In the genomic region with DNA sequence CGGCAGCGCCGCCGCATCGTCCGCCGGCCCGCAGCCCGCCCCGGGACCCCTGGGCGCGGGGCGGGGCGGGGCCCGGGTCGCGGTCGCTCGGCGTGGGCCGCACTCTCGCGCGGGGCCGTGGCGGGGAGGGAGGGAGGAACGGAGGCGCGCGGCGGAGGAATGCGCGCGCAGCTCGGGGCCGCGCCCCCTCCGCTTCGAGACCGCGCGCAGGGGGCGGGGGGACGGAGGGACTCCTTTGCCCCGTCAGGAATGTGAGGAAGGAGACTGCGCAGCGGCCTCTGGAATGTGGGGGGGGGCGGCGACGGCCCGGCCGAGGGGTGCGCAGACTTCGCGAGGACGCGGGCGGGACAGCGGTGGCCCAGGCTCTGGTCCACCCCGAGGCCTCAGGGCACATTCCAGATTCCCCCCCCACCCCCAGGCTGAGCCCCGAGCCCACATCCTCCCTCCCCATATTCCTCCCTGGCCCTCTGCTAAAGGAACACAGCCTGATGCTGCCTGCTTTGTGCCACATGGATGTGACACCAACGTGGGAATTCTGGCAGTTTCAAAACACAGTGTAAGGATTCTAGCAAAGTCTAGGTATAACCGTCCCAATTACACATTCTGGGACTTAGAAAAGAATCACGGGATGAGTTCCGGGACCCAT, we compare ENCODE assay signal across 8 mouse cellular contexts. TPM values are rescaled to one million over a fixed set of nuclear protein-coding genes. Genes with fewer than 3 reads are reported as not detected.
DNase-seq lines count a peak whose midpoint lies in the region; ATAC-seq and TF ChIP-seq lines count a peak whose summit lies in the region.

A gene (minus strand): TSS at position 152 of the 646 bp plus-strand sequence.

- peak within 1 kb of the TSS; percentile 64 for H3K4me2 ChIP-seq in forebrain, postnatal 0 days (ENCODE audit: low read depth)

- H3K9me3 ChIP-seq in forebrain, postnatal 0 days (ENCODE audit: low read length) = no peaks in the 10 kb centered on the region

- DNase-seq in Muller cell, postnatal 12 days (ENCODE audit: inconsistent ontology term) = peak; percentile 98
- DNase-seq in brain, embryonic 18.5 days (ENCODE audit: low read depth, low spot score) = peak; percentile 43
- DNase-seq in forebrain, postnatal 0 days = peak; percentile 87
- DNase-seq in heart, postnatal 14 days = peak; percentile 87 to 88
- peak; percentile 93 to 96 for DNase-seq in kidney, postnatal 4 days
- peak; percentile 72 for DNase-seq in lung, adult 2 months
- DNase-seq in ovary, postnatal 36 days (ENCODE audit: low spot score) = peak; percentile 82

- no peak for TF ChIP-seq CTCF in forebrain, postnatal 0 days (IDR thresholded peaks at IDR 0.05; ENCODE audit: low read depth)
- TF ChIP-seq CTCF in lung, adult 2 months (IDR thresholded peaks at IDR 0.05; ENCODE audit: insufficient read depth, low read length) = no peak

- no peaks in the 10 kb centered on the region for H3K36me3 ChIP-seq in forebrain, postnatal 0 days (ENCODE audit: insufficient read depth)

- no peaks in the 10 kb centered on the region for H3K27me3 ChIP-seq in forebrain, postnatal 0 days (ENCODE audit: insufficient read depth, low read length)

- peak within 1 kb of the TSS; percentile 80 for H3K27ac ChIP-seq in forebrain, postnatal 0 days (ENCODE audit: low read depth, low read length)

- peak; percentile 56; the same call in 1 of the 2 replicates for TF ChIP-seq POLR2A in lung, adult 2 months (IDR thresholded peaks at IDR 0.05; ENCODE audit: borderline replicate concordance, extremely low read depth, low read depth, low read length)

- under 1% methylated on average over 45 of the region's 65 CpGs for WGBS in forebrain, postnatal 0 days
- 4% methylated on average over 54 of the region's 65 CpGs for WGBS in lung, adult 2 months

- ATAC-seq in forebrain, postnatal 0 days = peak; percentile 84
- no peak for ATAC-seq in monocyte, adult 5-6 weeks (replicated peaks; ENCODE audit: insufficient number of reproducible peaks, low FRiP score, low TSS enrichment, poor library complexity, severe bottlenecking)

- peaks cover 13% of the 10 kb centered on the region for H3K4me1 ChIP-seq in forebrain, postnatal 0 days (ENCODE audit: insufficient read depth)
- H3K4me1 ChIP-seq in lung, adult 2 months (ENCODE audit: control insufficient read depth, insufficient read depth, low read length) = peaks cover 12% of the 10 kb centered on the region; the same call in 1 of the 2 replicates

- peak within 1 kb of the TSS; percentile 84 for H3K4me3 ChIP-seq in forebrain, postnatal 0 days (ENCODE audit: low read depth, low read length)
- peak within 1 kb of the TSS; percentile 70 for H3K4me3 ChIP-seq in lung, adult 2 months (replicated peaks; ENCODE audit: extremely low read depth, low read depth, low read length)

- intact Hi-C loops in heart, postnatal 14 days (cut with DNase I) = no loop called here

- H3K9ac ChIP-seq in forebrain, postnatal 0 days = peak within 1 kb of the TSS; percentile 78

RNA-seq across cellular contexts. Expression of the gene that starts here (rescaled TPM):
- 36.8 and 42.1 TPM in 2 replicates for total RNA-seq in forebrain, postnatal 0 days (2014; rRNA removed)
- polyA plus RNA-seq in forebrain, postnatal 0 days (2015; fragmentation: Nextera tagmentation; extraction: Ambion mirVana) = 2.6 and 3.4 TPM in 2 replicates
- total RNA-seq in heart, postnatal 14 days (2021) = 10 to 100 TPM; 14.0 to 15.7 TPM
- polyA plus RNA-seq in lung, adult 2 months (2012; rRNA removed) = 41.1 and 41.2 TPM in 2 replicates
- total RNA-seq in monocyte, adult 5-6 weeks (2017) = not detected in 3 replicates

Comparison
In these comparisons a context has a peak if more than half of its experiments do, and no peak if none do; other contexts are left out.
1. RNA of the gene that starts here (total RNA-seq): 36.8 to 42.1 TPM in forebrain, postnatal 0 days and 14.0 to 15.7 TPM in heart, postnatal 14 days; not detected in monocyte, adult 5-6 weeks; every median in the first group is over 10 times any median in the second.
2. DNase-seq: peak in every context shown above with its lines; median percentile 98 in Muller cell, postnatal 12 days; 94 in kidney, postnatal 4 days; 88 in heart, postnatal 14 days; 87 in forebrain, postnatal 0 days; 82 in ovary, postnatal 36 days; 72 in lung, adult 2 months; 43 in brain, embryonic 18.5 days.